Mouse (Mus musculus): ENCODE measurements around the gene Rnls. TPM values are rescaled to one million over a fixed set of nuclear protein-coding genes. Genes with fewer than 3 reads are reported as not detected.
"Not testable (repeated sequence)": the region's sequence is repeated elsewhere in the genome, so short reads cannot be mapped to it uniquely, and the experiment has no call there.

Gene Rnls
- total RNA-seq (2015; ENCODE audit: low replicate concordance) (not detected in 2 replicates), total RNA-seq (2017; ENCODE audit: low replicate concordance) (not detected in 2 replicates)

GRCm38 (mm10) chr19:33391651-33392382 lies at the start of gene Rnls:
Rnls (minus strand) TSS chr19:33392295.
- peak; percentile 91 for ATAC-seq (replicated peaks; ENCODE audit: low FRiP score, poor library complexity, severe bottlenecking)

DNA sequence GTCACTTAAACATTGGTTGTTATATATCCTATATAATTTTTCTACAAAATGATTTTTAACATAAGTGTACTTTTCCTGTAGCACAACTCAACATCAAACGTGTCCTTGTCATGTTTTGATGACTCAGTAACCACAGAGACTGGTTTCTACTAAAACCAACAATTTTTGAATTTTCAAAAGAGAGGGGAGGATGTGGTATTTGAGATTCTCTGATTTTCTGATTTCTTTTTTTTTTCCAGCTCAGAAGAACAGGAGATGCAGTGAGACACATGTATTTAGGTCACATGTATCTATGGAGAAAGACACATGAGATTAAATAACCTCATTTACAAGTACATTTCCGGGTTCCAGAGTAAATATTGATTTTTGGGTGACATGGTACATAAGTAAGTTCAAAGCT lies 37.4 kb upstream of the Rnls start:
- ATAC-seq (replicated peaks; ENCODE audit: low FRiP score, poor library complexity, severe bottlenecking), result no peak

DNA sequence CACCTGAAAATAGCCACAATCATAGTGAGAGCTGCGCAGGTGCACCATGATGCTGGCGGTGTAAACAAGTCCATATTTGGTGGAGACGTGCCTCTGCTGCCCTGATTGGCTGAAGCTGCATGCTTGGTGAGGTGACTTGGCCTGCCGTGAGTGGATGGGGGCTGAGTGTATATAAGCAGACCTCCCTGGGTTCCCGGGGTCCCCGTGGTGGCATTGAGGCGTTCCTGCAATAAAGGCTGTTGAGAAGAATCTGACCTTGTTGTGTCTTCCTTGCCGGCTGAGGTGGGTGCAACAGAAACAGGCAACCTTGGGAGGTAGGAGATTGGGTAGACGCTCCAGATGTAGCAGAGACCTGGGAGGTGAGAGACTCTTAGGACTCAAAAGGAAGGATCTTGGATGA lies 27.3 kb upstream of the Rnls start:
- not testable (repeated sequence) for ATAC-seq (replicated peaks; ENCODE audit: low FRiP score, poor library complexity, severe bottlenecking)

DNA sequence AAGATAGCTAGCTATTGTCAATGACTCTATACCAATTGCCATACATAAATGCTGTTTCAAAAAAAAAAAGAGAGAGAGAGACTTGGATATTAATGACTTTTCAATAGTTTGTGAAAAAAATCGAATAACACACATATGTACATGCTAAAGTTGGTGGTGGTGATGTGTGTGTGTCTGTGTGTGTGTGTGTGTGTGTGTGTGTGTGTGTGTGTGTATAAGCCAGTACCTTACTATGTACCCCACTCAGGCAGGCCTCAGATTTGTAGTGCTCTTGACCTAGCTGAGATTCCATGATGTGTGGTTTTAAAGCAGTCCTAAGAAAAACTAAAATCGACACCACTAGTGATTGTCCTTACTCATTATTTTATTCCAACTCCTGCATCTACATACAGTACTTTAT lies 11.3 kb downstream of the Rnls start:
- no peak for ATAC-seq (replicated peaks; ENCODE audit: low FRiP score, poor library complexity, severe bottlenecking)

DNA sequence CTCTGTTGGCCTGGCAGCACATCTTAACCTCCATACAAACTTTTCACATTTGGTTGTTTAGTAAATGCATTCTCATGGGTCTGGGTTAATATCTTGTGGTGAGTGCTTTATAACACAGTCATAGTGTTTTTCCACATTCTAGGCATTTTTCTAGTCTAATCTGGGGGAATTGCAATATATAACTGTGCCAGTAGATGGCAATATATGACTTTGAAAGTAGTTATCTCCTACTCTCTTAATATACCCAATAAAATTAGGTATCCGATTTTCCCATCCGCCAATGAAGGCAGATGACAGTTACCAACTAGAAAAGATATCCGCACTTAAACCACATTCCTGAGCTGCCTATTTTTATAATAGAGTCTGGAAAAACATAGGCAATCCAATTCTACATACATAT lies 11.7 kb downstream of the Rnls start:
- no peak for ATAC-seq (replicated peaks; ENCODE audit: low FRiP score, poor library complexity, severe bottlenecking)

- no peak for ATAC-seq (replicated peaks; ENCODE audit: low FRiP score, poor library complexity, severe bottlenecking)
Measured at GRCm38 (mm10) chr19:33368808-33369207, 23.3 kb downstream of the Rnls start.

DNA sequence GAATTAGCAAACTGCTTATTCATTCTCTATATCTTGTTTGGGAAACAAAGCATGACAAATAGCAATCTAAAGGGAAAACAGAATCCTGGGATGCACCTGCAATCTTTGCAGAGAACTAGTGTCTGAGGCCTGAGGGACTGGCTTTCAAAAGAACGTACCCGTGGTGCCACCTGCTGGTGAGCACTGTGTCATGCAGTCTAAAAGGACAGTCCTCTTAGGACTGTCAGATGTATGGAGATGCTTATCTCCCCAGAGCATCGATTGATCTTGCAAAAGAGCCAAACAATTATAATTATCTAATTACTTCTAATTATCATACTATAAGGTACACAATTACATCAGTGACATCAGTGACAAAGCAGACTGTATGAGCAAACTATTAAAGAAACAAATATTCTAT lies 25.4 kb downstream of the Rnls start:
- no peak for ATAC-seq (replicated peaks; ENCODE audit: low FRiP score, poor library complexity, severe bottlenecking)

GRCm38 (mm10) chr19:33357019-33357418 lies 35.1 kb downstream of the Rnls start:
- ATAC-seq (replicated peaks; ENCODE audit: low FRiP score, poor library complexity, severe bottlenecking), result no peak

- no peak for ATAC-seq (replicated peaks; ENCODE audit: low FRiP score, poor library complexity, severe bottlenecking)
Measured at GRCm38 (mm10) chr19:33340119-33340518, 52.0 kb downstream of the Rnls start.

DNA sequence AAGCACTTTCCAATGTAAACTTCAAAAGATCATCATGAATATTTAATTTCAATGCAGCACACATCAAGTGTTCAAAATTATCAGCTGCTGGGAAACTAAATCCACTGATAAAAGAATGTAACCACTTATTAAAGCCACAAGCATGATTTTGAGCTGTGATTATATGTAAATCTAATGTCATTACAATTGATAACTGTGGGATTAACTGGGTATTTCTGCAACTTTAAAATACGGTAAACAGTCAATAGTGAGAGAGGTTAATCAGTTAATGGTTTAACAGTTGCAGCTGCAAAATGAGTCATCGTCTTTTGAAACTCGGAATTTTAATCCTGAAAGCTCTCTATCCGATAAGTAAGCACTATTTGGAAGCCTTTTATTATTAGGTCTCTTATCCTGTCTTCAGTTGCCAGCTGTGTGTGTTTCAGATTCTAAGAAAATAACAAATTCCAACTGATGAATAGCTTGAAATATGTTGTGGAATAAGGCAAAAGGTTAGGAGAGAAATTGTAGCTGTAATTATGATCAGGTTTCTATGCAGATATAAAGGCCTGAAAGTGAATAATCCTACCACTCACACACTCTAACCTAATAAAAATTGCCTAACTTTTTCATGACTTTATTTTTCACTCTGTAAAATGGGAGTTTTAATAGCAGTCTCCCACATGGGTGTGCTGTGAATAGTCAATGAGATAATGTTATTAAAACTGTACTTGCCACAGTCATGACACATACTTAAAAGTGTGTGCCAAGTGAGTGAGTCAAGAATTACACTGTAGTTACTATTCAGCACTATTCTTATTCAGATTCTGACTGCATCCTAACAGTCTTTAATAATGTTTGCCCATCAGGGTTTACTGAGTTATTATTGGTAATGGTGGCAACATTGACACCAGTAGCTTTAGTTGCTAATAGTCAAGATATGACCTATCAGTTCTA lies 65.1 kb downstream of the Rnls start:
- no peak for ATAC-seq (replicated peaks; ENCODE audit: low FRiP score, poor library complexity, severe bottlenecking)

DNA sequence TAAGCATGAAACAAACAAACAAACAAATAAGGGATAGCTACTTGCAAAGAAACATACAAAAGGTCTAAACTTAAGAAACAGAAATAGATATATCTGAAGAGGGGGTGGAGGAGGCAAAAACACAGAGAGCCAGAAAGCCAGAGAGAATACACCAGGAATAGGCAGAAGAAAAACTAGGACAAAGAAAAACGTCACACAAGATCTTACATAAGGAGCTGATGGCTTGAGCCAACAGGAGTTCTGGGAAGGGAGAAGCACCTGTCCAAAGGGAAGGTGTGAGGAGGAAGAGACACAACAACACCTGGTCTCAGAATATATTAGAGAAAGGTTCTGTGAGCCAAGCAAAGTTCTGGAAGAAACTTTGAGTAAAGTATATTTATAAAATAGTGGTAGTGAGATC lies 73.3 kb downstream of the Rnls start:
- no peak for ATAC-seq (replicated peaks; ENCODE audit: low FRiP score, poor library complexity, severe bottlenecking)

DNA sequence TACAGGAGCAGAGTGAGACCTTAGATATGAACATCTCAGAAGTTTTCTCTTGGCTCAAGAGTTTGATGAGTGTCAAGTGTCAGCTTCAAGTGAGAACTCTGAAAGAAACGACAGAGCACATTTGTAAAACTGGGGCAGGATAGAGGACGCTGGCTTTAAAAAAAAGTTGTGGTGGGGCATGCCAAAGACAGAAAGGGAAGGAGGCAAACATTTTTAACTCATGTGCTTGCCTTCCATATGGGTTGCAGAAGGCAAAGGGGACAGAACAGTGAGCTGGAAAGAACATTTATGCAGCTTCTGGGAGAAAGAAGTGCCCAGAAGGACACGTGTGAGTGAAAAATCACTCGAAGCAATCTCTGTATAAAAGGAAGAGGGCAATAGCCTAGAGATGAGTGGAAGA lies 75.0 kb downstream of the Rnls start:
- no peak for ATAC-seq (replicated peaks; ENCODE audit: low FRiP score, poor library complexity, severe bottlenecking)

DNA sequence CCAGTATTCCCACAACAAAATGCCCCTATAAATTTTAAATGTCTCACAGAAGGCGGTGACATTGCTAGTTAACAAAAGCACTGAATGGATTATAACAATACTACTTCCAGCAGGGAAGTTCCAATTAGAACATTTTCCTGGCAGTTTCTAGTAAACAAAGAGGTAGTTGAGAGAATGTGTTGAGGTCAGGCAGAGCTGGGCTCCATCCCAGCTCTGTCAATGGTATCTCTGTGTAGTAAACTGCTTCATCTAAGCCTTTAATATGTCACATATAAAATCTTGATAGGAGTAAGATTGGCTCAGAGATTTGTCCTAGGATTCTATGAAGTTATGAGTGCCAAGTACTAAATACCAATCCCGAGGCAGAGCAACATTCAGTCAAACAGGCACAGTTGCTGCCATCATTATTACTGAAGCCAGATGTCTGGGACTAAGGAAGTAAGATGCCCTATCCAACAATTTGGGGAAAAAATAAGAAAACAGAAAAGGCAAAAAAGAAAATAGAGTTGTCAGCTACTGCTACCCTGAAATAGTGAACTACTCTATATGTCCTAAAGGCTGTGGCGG lies 92.3 kb downstream of the Rnls start:
- ATAC-seq (replicated peaks; ENCODE audit: low FRiP score, poor library complexity, severe bottlenecking), result no peak

DNA sequence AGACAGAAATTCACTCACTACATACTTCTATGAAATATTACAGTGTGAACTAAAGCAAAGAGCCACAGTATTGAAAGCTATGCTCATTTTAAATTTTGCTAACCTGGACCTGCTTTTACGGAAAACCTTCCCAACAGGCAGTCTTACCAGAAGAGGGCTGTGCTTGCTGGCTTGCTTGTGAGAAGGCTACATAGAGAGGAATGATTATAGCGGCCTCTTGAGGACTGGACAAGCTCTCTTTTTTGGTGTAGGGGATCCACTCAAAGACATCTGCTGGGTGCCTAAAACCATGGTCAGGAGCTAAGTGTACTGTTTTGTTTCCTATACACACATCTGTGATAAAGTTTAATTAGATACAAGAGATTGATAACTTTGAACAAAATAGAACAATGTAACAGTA lies 95.8 kb downstream of the Rnls start:
- ATAC-seq (replicated peaks; ENCODE audit: low FRiP score, poor library complexity, severe bottlenecking), result no peak

GRCm38 (mm10) chr19:33282985-33283384 lies 109.1 kb downstream of the Rnls start:
- ATAC-seq (replicated peaks; ENCODE audit: low FRiP score, poor library complexity, severe bottlenecking), result no peak

DNA sequence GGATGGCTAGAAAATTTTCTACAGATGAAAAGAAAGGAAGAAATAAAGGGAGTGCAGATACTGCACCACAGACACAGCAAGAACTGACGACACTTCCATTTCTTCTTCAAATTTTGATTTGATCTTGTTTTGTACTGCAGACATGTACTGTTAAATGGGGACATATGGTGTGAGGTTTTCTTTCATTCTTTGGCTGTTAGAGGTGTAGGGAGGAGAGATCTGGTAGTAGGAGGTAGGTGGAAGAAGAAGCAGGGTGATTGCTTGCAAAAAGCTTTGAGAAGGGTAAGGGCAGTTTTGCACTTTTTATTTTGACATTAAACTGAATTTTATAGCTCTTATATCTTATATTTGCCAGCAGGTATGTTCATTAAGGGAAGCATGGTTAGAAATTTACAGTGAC lies 115.7 kb downstream of the Rnls start:
- no peak for ATAC-seq (replicated peaks; ENCODE audit: low FRiP score, poor library complexity, severe bottlenecking)

GRCm38 (mm10) chr19:33273676-33274075 lies 118.4 kb downstream of the Rnls start:
- ATAC-seq (replicated peaks; ENCODE audit: low FRiP score, poor library complexity, severe bottlenecking), result no peak

DNA sequence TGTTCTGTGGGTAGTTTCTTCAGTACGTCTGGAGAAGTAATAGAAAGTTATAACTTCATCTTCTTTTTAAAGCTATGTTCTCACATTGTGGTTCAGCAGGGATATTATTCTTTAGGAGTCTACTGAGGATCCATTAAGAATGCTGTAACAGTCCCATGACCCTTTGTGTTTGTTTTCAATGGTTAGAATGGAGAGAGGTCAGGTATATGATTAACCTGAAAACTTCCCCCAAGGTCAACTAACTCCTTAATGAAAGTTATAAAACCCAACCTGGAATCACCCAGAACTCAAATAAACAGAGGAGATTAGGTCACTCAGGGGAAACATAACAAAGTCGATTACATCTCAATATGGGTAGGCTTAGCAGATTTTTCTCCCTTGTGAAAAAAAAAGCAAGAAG lies 120.5 kb downstream of the Rnls start:
- no peak for ATAC-seq (replicated peaks; ENCODE audit: low FRiP score, poor library complexity, severe bottlenecking)

DNA sequence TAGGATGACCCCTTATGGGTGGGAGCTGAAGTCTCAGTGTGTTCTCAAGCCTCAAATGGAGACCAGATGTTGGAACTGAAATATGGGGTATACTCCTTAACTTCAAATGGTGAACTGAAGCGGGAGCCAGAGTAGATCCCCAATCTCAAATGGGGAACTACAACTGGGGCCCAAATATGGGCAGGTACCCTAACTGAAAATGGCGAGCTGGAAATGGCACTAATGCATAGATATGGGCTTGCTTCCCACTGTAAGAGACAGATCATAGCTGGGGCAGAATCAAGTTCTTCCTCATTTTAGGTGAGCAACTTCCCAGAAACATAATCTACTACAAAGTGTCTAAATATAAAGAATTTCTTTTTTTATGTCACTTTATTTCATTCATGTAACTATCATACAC lies 121.9 kb downstream of the Rnls start:
- no peak for ATAC-seq (replicated peaks; ENCODE audit: low FRiP score, poor library complexity, severe bottlenecking)

DNA sequence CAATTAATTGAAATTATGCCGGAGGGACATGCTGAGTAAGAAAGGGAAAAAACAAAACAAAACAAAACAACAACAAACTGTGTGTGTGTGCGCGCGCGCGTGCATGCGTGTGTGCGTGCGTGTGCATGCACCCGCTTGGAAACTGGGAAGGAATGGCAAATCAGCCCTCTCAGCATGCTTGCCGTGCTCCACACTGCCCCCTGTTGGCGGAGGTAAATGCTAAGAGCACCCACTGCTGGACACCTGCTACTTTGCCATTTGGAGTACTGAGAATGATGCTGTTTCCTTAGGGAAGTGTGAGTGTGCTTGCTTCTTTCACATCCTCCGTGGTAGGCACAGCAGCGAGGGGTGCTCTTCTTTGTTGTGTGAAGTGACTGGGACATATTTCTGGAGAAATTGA lies 124.1 kb downstream of the Rnls start:
- no peak for ATAC-seq (replicated peaks; ENCODE audit: low FRiP score, poor library complexity, severe bottlenecking)

GRCm38 (mm10) chr19:33265245-33265644 lies 126.8 kb downstream of the Rnls start:
- no peak for ATAC-seq (replicated peaks; ENCODE audit: low FRiP score, poor library complexity, severe bottlenecking)

Measured in erythroid progenitor cell, adult 5-6 weeks (primary cell).